Mouse (Mus musculus) stomach, postnatal 0 days (tissue): ENCODE measurements at regions not wholly inside any gene's neighbourhood (a gene's known extent, or its start where the extent isn't known, plus 50 kb on each side); places are given as distances from the start of the nearest gene placed in this dataset.

Source experiments
- CTCF ChIP-seq: IDR thresholded peaks from 2 replicates; pipeline ENCODE4 v1.5.1; 2016; ENCODE audit warnings: antibody characterized with exemption, low read depth, mild to moderate bottlenecking, moderate library complexity
- EP300 ChIP-seq: optimal IDR thresholded peaks from 2 replicates; pipeline ENCODE3; 2016; ENCODE audit warnings: antibody characterized with exemption

- TF ChIP-seq CTCF, result no peak
- TF ChIP-seq EP300, result no peak
Measured at GRCm38 (mm10) chr2:161418062-161418461, 309.2 kb upstream of the Chd6 start.
